Mouse (Mus musculus): ENCODE data around the gene Kcp. TPM values are rescaled to one million over a fixed set of nuclear protein-coding genes. Genes with fewer than 3 reads are reported as not detected.

The Kcp gene
- total RNA-seq, 2 experiments from 2014 or later: 3.5 to 4.6 TPM

DNA sequence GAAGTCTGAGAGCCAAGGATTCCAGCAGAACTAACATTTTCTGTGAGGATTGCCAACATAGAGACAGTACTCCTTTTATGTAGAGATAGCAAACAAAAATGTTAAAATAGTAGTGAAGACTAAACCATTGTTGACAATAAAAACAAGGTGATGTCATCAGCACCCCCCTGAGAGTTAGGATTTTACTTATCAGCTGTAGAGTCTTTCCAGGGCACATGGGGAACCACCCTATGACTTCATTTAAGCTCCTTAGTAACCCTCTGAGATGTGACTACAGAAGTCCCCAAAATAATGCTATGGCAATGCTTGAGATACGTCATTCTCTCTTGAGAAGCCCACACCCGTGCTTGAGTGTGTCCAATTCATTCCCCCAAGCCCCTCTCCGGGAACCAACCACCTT is 44.4 kb downstream of the Kcp start:
- no peak for DNase-seq

DNA sequence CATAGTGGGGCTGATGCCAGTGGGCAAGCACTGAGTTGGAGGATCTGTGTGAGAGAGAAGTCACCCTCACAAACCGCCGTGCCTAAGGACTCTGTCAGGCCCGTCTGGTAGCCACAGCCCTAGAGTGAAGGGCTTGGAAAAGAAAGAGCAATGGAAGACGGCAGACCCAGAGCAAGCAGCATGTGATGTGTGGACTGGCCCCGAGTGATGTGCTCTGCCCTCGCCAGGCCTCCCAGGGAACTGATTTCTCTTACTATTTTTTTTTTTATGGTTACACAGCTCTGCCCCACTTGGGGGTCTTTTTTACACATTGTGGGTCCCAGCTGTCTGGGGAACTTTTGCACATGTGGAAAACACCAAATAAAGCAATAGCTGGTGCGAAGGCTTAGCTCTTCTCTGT is 46.2 kb downstream of the Kcp start:
- no peak for DNase-seq

DNA sequence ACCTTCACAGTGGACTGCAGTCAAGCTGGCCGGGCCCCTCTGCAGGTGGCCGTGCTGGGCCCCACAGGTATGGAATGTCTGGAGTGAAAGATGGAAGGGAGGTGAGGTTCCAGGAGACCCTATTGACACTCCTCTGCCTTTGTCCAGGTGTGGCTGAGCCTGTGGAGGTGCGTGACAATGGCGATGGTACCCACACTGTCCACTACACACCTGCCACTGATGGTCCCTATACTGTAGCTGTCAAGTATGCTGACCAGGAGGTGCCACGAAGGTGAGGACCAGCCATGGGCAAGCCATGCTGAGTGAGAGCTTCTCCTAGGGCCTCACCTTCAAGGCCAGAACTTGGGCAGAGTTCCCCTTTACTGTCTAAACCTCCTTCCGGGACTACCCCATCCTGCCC is 57.1 kb downstream of the Kcp start:
- DNase-seq: no peak

DNA sequence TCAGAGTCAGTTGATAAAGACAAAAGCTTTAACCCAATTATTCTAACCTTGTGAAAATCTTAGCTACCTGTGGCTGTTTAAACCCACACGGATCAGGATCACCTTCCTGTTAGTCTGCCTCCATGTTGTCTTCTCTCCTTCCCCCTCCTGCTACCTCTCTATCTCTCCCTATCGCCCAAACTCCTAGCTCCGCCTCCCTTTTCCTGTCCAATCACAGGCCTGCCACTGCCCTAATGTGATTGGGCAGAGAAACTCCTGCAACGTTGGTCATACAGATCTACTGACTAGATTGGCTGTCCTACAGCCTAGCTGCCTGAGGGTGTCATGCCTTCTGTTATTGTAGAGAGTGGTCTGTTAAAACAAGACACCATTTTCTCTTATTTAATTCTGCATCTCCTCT is 57.9 kb downstream of the Kcp start:
- no peak for DNase-seq

DNA sequence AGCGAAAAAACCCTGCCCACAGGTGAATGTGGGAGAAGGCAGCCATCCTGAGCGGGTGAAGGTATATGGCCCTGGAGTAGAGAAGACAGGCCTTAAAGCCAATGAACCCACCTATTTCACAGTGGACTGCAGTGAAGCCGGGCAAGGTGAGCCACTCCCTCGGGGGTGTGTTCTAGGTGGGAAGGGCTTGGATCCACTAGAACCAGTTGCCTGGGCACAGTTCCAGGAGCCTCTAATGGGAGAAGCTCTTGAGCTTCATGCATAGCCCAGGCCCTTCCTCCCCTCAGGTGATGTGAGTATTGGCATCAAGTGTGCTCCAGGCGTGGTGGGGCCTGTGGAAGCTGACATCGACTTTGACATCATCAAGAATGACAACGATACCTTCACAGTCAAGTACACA is 62.4 kb downstream of the Kcp start:
- no peak for DNase-seq

DNA sequence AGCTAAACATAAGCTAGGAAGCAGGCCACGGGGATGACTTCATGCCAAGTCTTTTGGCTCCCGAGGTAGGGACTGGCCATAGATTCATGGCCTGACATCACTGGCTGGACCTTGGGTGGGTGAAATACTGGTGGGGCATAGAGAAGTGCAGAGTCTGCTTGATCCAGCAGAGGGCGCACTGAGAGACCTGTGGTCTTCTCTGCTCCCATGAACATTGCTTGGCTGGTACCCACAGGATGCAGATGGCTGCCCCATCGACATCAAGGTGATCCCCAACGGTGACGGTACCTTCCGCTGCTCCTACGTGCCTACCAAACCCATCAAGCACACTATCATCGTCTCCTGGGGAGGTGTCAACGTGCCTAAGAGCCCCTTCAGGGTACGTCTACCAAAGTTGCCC is 63.0 kb downstream of the Kcp start:
- peak; percentile 54 to 66 for DNase-seq

DNA sequence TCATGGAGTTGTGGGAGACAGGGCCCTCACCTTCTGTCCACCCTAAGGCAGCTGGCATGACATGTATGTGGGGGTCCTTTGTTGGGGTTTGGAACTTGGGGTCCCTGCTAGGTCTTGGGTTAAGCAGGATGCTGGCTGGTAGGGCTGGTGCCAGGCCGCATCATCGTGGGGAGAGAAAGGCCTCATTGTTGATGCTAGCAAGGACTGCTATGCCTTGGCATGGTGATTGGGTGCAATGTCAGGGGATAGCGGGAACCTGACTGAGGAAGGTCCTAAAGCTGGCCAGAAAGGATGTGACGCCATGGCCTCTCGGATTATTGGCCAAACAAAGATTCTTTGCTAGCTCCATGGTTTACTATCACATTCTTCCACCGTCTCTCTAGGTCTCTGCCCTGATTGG is 68.0 kb downstream of the Kcp start:
- no peak for DNase-seq

DNA sequence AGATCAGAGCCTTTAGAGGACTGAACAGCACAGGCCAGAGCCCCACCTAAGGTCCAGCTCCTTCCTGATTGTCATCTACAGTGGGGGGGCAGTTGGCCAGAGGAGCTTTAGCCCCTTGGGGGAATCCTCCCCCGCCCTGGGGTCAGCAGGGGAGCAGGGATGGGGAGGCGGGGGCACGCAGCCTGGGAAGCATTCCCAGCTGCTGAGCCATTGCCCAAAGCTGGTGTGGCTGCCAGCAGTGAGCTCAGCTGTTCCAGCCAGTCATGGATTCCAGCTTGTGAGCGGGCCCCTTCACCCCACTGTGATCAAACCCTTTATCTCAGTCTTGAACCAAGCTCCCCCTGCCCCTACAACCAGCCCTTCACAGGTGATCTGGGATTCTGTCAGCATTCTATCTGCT is 68.5 kb downstream of the Kcp start:
- DNase-seq: no peak

DNA sequence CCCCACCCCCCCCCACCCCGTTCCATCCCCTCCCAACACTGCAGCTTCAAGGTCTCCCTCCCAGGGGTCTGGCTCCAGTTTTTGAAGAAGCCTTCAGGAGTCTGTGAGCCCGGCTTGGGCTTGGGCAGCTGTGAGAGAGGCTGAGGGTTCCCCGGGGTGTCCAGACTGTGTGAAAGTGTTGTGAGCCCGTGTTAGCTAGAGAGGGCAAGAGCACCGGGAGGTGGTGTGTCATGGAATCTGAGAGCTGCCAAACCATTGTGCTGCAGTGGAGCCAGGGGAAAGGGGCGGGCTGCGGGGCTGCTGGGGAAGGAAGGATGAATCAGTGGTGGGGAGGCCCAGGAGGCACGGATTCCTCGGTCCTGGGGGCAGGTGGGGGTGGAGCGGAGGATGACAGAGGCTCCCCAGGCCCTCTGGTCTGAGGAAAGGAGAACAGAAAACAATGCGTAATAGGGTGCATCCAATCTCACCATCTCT is 71.3 kb downstream of the Kcp start:
- DNase-seq: peak; percentile 20 to 50

DNA sequence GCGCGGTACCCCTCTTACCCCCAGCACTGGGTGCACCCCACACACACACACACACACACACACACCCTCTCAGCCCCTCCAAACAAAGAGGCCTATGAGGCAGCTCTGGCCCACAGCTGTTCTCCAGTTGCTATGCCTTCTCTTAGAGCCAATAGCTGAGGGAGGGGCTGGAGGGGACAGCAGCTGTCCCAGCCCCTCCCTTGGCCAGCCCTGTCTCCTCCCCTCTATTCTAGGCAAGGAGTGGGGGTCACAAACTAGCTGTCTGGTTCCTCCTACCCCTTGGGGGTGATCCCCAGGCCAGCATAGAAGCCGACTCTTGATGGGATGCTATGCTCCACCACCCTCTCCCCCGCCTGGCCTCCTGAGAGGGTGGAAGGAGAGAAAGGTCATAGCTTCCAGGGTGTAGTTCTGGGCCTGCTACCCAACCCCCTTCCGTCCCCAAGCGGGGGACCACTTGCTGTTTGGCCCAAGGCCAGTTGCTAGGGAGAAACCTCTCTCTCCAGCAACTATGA is 71.8 kb downstream of the Kcp start:
- DNase-seq: no peak

DNA sequence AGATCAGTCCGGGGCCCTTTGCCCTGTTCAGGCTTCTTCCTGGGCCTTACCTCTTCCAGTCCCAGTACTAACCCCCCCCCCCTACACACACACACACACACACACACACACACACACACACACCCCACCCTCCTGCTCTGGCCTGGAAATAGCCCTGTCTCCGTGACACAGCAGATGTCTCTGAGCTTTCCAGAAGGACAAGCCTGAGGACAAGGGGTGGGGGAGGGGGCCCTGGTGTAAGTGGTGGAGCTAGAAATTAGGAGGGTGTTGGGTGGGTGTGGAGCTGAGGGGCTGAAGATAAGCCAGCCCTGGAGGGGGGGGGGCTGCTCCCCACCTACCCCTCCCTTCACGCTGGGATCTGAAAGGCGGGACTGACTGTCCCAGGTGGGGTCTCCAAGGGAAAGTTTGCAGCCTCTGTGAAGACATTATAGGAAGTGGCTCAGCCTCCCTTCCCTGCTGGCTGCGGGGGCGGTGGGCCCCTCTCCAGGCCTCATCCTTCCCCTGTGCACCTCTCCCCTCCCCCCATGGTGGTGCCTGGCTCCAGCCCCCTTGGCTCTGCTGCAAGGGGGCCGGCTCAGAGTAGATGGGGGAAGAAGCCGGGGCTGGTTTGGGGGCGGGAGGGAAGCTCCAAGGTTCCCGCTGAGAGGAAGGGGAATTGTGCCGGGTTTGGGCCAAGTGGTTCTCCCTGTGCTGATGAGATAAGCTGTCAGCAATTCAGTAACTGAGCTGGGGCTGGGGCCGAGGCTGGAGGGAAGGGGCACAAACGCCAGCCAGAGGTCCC is 72.7 kb downstream of the Kcp start:
- DNase-seq: no peak

DNA sequence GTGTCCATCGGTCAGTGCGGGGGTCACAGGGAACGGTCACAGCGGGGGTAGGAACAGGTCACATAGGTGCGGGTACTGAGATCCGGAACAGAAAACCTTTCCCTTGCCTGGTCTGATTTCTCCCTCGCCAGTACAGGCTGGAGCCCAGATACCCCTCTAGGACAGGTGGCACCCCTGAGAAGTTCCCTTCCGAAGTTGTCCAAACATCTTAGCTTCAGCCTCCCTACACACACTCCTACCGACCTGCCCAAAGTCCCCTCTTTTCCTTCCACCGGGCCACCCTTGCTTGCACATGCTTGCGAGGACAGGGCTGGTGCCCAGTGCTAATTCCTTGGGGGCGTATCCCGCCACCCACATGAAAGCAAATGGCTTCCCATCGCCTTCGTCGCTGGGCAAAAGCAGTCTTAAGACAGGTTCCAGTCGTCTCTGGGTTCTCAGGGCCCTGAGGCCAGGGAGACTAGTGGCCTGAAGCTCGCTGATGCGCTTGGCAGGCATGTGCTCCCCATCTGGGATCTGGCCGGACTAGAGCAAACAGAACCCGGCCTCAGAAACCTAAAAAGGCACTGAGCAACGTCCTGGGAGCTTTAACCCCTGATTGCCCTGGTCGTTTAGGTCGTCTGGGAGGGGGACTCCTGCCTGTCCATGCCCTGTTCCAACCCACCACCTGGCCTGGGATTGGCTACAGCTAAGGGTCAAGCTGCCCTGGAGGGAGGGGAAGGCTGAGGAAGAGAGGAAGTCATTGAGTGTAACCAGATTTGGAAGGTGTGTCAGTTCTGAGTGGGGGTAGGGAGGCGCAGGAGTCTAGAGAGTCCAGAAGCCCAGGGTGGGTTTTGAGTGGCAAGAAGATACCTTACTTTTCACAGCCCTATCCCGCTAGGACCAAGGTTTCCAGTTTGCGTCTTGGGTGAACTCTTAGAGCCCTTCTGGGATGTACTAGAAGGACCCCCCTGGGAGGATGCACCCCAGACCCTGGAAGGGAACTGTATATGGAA is 73.7 kb downstream of the Kcp start:
- no peak for DNase-seq

DNA sequence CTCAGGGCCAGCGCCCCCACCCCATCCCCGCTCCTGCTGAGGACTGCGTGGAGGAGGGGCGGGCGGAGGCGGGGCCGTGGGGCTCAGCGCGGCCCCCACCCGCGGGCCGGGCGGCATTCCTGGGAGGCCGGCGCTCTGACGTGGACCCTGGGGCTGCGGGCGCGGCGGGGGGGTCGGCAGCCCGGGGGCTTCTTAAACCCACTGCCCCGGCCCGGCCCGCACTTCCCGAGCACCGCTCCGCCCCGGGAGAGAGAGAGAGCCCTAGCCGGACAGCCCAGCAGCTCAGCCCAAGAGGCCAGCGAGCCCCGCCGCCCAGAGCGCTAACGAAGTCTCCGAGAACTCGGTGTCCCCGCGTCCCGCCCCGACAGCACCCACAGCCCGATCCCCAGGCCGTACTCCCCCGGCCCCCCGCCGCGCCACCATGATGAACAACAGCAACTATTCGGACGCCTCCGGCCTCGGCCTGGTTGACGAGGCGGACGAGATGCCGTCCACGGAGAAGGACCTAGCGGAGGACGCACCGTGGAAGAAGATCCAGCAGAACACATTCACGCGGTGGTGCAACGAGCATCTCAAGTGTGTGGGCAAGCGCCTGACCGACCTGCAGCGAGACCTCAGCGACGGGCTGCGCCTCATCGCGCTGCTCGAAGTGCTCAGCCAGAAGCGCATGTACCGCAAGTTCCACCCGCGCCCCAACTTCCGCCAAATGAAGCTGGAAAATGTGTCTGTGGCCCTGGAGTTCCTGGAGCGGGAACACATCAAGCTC is 74.5 kb downstream of the Kcp start, which contains the start of gene Flnc:
Gene Flnc (plus strand): TSS at position 219 of the 766 bp plus-strand sequence.
- DNase-seq: peak; percentile 35 to 46

DNA sequence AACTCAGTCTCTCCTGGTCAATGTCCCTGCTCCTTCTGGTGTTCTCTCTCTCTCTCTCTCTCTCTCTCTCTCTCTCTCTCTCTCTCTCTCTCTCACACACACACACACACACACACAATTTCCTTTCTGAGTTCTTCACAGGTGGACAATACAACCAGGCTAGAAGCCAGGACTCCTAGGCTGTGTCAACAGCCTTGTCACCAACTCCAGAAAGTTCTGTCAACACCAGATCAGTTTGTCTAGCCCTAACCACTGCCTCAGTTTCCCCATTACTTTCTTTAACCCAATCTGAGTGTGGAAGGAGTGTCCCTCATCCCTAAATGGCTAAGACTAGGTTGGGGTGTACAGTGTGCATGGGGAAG is 75.1 kb downstream of the Kcp start:
- DNase-seq: no peak

DNA sequence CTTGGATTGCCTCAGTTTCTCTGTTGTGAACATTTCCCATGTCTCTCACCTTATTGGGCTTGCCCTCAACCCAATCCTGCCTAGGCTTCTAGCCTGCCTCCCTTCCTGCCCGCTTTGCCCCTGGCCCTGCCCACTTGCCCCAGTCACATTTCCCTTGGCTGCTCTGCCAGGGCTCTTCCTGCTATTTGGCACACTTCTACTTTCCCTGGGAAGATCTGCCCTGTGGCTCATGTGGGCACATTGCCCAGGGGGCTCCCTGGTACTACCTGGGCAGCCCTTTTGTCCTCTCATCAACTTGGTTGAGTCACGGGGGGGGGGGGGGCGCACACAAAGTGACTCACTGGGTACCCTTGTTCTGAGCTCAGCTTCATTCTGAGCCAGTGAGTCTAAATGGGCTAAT is 75.6 kb downstream of the Kcp start:
- DNase-seq: no peak

DNA sequence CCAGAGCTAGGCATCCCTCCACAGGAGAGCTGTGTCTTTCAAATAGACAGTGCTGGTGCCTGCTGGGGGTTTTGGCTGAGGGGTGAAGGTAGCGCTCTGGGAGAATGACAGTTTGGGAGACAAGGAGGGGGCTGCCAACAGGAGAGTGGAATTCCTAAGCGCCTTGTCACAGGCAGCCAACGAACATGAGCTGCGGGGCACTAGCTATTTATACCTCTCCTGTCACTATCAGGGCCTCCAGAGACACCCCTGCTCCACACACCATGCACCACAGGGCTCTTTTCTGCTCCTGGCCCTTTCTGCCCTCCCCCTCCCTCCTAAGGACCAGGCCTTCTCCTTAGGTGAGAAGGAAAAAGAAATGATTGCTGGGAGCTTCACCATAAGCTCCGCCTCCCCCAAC is 76.3 kb downstream of the Kcp start:
- DNase-seq: no peak

DNA sequence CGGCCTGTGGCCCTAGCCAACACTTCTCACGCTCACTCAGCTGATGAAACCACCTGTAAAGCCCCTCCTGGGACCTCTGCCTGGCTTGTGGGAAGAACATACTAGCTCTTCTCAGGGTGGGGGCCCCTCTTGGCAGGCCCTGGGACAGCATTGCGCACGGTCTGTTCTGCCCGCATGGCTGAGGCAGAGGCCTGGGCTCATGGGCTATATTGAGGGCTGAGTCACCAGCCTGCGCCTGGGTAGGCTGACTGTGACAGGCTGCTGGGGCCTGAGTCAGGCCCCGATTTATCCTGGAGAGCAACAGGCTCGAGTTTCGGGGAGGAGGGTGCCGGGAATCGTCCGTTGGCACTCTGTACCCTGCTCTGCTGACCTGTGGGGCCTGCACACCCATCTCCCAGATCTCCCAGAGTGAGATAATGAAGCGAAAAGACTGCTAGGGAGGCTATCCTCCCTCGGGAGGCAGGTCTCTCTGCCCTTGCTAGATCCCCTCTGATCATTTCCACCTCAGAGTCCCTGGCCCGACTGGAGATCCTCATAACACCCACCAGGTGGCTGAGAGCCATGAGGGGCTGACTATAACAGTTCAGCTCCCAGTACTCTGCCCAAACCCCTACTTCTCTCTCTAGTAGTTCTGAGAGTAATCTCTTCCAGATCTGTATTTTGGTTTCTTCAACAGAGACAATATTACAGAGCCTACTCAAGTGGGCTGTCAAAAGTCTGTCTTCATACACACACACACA is 76.9 kb downstream of the Kcp start:
- DNase-seq: no peak

DNA sequence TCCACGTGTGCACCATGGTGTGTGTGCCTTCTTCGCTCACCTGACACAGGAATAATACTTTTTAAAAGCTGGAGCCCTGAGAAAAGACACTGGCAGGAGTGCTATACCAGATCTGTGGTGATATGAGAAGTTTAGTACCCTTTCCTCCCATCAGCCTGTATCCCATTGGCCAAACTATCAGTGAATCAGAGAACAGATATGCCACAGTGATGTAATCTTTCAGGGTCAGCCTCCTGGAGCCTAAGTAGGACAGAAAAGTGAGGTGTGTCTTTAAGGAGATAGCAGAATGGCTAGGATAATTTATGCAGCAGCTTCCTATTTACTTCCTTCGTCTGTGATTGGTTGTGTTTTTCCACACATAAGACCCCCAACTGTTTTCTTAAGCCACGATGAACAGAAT is 79.6 kb downstream of the Kcp start:
- DNase-seq: peak in 1 of 2 experiments; percentile 20

DNA sequence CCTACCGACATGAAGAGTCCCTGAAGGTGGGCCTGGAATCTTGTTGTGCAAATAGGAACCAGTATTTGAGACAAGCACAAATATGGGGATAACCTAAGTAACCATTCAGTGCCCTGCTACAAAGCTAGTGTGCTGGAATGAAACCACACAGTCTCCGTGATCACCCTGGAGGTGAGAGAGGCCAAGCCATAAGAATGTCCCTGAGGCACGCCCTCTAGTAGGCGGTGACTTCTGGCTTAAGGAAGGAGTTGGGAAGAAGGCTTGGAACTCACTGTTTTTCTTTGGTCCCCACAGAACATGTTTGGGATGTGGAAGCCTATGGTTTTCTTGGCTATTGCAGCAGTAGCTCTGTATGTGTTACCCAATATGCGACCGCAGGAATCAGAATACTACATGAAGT is 81.4 kb downstream of the Kcp start:
- no peak for DNase-seq

DNA sequence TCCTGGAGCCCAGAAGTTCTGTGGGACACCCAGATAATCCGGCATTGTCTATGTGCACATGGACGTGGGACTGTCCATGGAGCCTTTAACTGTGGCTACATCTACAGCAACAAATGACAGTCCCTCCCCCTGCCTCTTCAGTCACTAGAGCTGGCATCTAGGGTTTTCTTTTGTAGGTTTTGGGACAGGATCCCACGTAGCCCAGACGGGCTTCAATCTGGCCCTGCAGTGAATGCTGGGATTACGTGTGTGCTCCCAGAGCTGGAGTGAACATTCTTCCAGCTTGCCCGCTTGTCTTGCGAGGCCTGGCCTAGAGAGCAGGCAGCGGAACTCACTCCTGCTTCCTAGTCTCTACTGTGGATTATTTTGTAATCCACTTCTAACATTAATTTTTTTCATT is 82.6 kb downstream of the Kcp start:
- DNase-seq: no peak

All from adrenal gland, postnatal 36 days (tissue).